Mouse (Mus musculus) myocyte (in vitro differentiated cells): ENCODE results near the gene Ift80.

ENCODE experiments used
- CEBPB ChIP-seq: IDR thresholded peaks from 2 replicates; pipeline ENCODE4 v1.6.1; 2011; ENCODE audit warnings: mild to moderate bottlenecking, moderate library complexity; ENCODE audit not compliant: poor library complexity, insufficient read depth, severe bottlenecking
- E2F4 ChIP-seq: IDR thresholded peaks from one replicate; pipeline ENCODE4 v1.6.1; 2011; ENCODE audit warnings: mild to moderate bottlenecking, control low read depth, moderate library complexity; ENCODE audit not compliant: insufficient read depth
- MAX ChIP-seq: IDR thresholded peaks from one replicate; pipeline ENCODE4 v1.6.1; 2011; ENCODE audit warnings: low read depth, mild to moderate bottlenecking, control low read depth
- MYOD1 ChIP-seq, 3 experiments: IDR thresholded peaks; one replicate each; pipeline ENCODE4 v1.6.1; 2011; ENCODE audit warnings: control low read depth in 2 of 3, low read depth in 2 of 3, mild to moderate bottlenecking in 2 of 3, moderate library complexity in 1 of 3; ENCODE audit not compliant: insufficient read length in 2 of 3, control insufficient read depth in 1 of 3
- MYOG ChIP-seq, 3 experiments: IDR thresholded peaks; one replicate each; pipeline ENCODE4 v1.6.1; 2011; ENCODE audit warnings: control low read depth in 2 of 3, low read depth in 2 of 3, mild to moderate bottlenecking in 2 of 3; ENCODE audit not compliant: insufficient read length in 2 of 3, control insufficient read depth in 1 of 3, insufficient read depth in 1 of 3
- POLR2A ChIP-seq: IDR thresholded peaks from one replicate; pipeline ENCODE4 v1.6.1; 2011; ENCODE audit warnings: low read depth, mild to moderate bottlenecking, control low read depth, moderate library complexity; ENCODE audit not compliant: insufficient read length
- POLR2AphosphoS2 ChIP-seq: IDR thresholded peaks from one replicate; pipeline ENCODE4 v1.6.1; 2011; ENCODE audit warnings: low read depth, control low read depth; ENCODE audit not compliant: insufficient read length
- REST ChIP-seq: IDR thresholded peaks from one replicate; pipeline ENCODE4 v1.6.1; 2011; ENCODE audit warnings: mild to moderate bottlenecking, control low read depth, moderate library complexity; ENCODE audit not compliant: insufficient read depth, insufficient read length
- SRF ChIP-seq: IDR thresholded peaks from one replicate; pipeline ENCODE4 v1.6.1; 2011; ENCODE audit warnings: low read depth; ENCODE audit not compliant: control insufficient read depth, insufficient read length
- TCF12 ChIP-seq: IDR thresholded peaks from one replicate; pipeline ENCODE4 v1.6.1; 2011; ENCODE audit warnings: mild to moderate bottlenecking, control low read depth; ENCODE audit not compliant: poor library complexity, insufficient read depth, severe bottlenecking
- TCF3 ChIP-seq: IDR thresholded peaks from one replicate; pipeline ENCODE4 v1.6.1; 2011; ENCODE audit warnings: low read depth, control low read depth; ENCODE audit not compliant: insufficient read length

GRCm38 (mm10) chr3:69051894-69052293, 47.5 kb upstream of the Ift80 start:
- TF ChIP-seq MYOG (IDR thresholded peaks at IDR 0.05; ENCODE audit: control insufficient read depth in 1 of 3, insufficient read depth in 1 of 3, insufficient read length in 2 of 3, low read depth in 2 of 3) (no peak), POLR2AphosphoS2 (no peak), SRF (no peak), TCF3 (no peak), REST (no peak), MAX (no peak), POLR2A (no peak), TCF12 (no peak), E2F4 (no peak), CEBPB (no peak), MYOD1 (IDR thresholded peaks at IDR 0.05; ENCODE audit: control insufficient read depth in 1 of 3, insufficient read length in 2 of 3, low read depth in 2 of 3) (no peak)
